Mouse (Mus musculus): Measurements from ENCODE around the gene Tmem39b. TPM values are rescaled to one million over a fixed set of nuclear protein-coding genes. Genes with fewer than 3 reads are reported as not detected.

Tmem39b gene
- 10 to 100 TPM; 19.4 to 23.5 TPM for total RNA-seq (2023)

GRCm38 (mm10) chr4:129696158-129696985 lies at the start of gene Tmem39b:
Gene Tmem39b (minus strand): TSS chr4:129696838.

DNA sequence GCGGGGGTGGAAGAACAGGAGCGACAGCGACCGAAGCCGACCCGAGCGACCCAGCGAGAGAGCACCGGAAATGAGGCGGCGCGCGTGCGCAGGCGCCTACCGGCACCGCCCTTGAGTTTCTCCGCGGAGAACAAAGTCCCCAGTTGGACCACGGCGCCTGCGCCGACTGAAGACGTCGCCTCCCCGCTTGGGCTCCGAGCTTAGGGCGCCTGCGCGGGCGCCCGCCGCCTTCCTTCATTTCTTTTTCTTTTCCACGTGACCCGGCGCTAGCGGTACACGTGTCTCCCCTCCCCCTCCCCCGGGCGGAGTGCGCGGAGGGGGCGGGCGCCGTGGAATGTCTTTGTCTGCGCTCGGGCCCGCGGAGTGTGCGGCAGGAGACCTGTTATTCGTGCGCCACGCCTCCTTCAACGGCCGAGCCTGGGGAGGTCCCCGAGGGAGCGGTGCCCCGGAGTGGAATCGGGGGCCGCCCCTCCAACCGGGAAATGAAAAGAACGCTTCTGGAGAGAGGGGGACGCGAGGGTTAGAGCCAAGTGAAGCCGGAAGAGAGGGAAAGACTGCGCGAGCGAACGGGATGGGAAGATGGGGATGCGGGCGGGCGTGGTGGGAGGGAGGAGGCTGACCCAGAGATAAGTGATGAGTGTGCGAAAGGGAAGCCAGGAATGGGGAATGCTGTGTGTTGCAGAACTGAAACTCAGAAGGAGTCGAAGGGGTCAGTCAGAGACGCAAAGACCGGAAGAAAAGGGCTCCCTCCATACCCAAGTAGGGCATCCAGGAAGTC lies 45.8 kb upstream of the Tmem39b start, which contains the start of gene Khdrbs1:
Gene Khdrbs1, minus strand, starts transcription at position 72 of the 778 bp plus-strand sequence.

GRCm38 (mm10) chr4:129672083-129672877 lies 24.4 kb downstream of the Tmem39b start, which contains the start of gene Kpna6:
Gene Kpna6 (minus strand): TSS chr4:129672767.

DNA sequence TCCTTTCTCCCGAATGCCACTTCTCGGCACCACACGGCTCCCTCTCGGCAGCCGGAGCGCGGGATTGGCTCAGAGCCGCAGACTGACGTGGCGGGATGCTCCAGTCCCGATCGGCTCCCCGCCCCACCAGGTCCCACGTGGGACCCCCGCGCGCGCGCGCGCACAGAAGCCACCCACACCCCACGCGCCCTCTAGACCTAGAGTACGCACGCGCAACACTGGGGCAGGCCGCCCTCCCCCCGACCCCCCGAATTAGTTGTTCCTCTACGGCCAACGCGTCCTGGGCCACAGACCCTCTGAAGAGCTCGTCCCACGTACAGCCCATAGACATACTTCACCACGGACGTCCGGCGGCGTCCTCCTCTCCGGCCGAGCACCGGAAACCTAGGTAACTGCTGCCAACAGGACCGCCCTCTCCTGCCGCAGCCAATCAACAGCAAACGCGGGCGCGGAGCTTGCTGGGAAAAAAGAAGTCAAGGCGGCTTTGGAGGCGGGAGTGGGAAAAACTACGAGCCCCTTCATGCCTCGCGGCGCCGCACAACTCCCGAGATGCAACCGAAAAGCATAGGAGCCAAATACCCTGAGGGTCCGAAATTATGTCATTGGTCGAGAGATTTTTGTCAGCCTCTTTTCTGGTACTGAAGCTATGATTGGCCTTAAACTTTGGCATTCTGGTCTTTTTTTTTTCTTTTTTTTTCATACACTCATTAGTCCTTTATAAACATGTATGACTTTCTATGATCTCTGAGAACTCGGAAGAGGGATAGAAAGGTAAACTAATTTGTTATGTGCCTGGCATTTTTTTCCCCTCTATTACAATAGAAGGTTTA lies 55.8 kb downstream of the Tmem39b start, which contains the start of gene Txlna:
Gene Txlna, minus strand, starts transcription at position 428 of the 830 bp plus-strand sequence.

Other genes starting within 250 kb of the Tmem39b start
- 100 to 1,000 TPM; 105 to 112 TPM for gene Bsdc1, start 235.3 kb downstream of the Tmem39b start, total RNA-seq (2023)
- gene Tssk3, start 205.8 kb downstream of the Tmem39b start, total RNA-seq (2023): not detected
- gene Fam229a, start 205.6 kb downstream of the Tmem39b start, total RNA-seq (2023): 1 to 10 TPM in 1 of 2 experiments, not detected in 1; 1.4 TPM
- gene Marcksl1, start 183.3 kb downstream of the Tmem39b start, total RNA-seq (2023): 10 to 100 TPM; 73.3 to 75.0 TPM
- gene Hdac1, start 154.1 kb downstream of the Tmem39b start, total RNA-seq (2023): 100 to 1,000 TPM; 190 to 192 TPM
- gene Lck, start 123.2 kb downstream of the Tmem39b start, total RNA-seq (2023): 10 to 100 TPM; 23.5 to 26.4 TPM
- not detected for gene Fam167b, start 118.3 kb downstream of the Tmem39b start, total RNA-seq (2023)
- gene Eif3i, start 96.2 kb downstream of the Tmem39b start, total RNA-seq (2023): 100 to 1,000 TPM; 143 to 157 TPM
- 100 to 1,000 TPM; 125 TPM for gene Tmem234, start 96.2 kb downstream of the Tmem39b start, total RNA-seq (2023)
- gene Dcdc2b, start 82.6 kb downstream of the Tmem39b start, total RNA-seq (2023): 1 to 10 TPM; 3.5 to 4.3 TPM
- gene Iqcc, start 77.7 kb downstream of the Tmem39b start, total RNA-seq (2023): 10 to 100 TPM; 15.7 to 22.1 TPM
- 10 to 100 TPM; 15.8 to 29.5 TPM for gene Ccdc28b, start 72.9 kb downstream of the Tmem39b start, total RNA-seq (2023)
- gene Txlna, start 55.8 kb downstream of the Tmem39b start, total RNA-seq (2023): 10 to 100 TPM; 67.3 to 87.3 TPM
- gene Kpna6, start 24.1 kb downstream of the Tmem39b start, total RNA-seq (2023): 10 to 100 TPM; 47.4 to 53.2 TPM
- gene Khdrbs1, start 45.5 kb upstream of the Tmem39b start, total RNA-seq (2023): 100 to 1,000 TPM; 132 to 146 TPM
- 100 to 1,000 TPM; 408 to 444 TPM for gene Ptp4a2, start 114.4 kb upstream of the Tmem39b start, total RNA-seq (2023)
- gene Spocd1, start 232.4 kb upstream of the Tmem39b start, total RNA-seq (2023): not detected

Data from B cell, adult 67 days (primary cell).